Mouse (Mus musculus) stomach, postnatal 0 days (tissue): ENCODE data around the gene Tmem198b. TPM values are rescaled to one million over a fixed set of nuclear protein-coding genes. Genes with fewer than 3 reads are reported as not detected.
A peak's percentile ranks its signal among the peaks of the same experiment; 100 is the strongest.

Source experiments
- ATAC-seq: fragments of 200-750 bp; cut with Nextera tagmentation; 2 replicates; pipeline ENCODE4 v1.8.0; 2017; ENCODE audit not compliant: low FRiP score, low TSS enrichment
- DNase-seq: peaks from one replicate; pipeline ENCODE4 v3.0.0-alpha.2; 2016; ENCODE audit warnings: low spot score
- H3K27ac ChIP-seq: fragments of 300-500 bp; sonication (generic); replicated peaks from 2 replicates; pipeline ENCODE4 v1.5.1; 2014; ENCODE audit warnings: mild to moderate bottlenecking, control low read depth
- H3K27me3 ChIP-seq: fragments of 300-500 bp; sonication (generic); 2 replicates; pipeline ENCODE4 v1.6.1; 2014; ENCODE audit warnings: low read length; ENCODE audit not compliant: control insufficient read depth, insufficient read depth
- H3K36me3 ChIP-seq: fragments of 300-500 bp; sonication (generic); 2 replicates; pipeline ENCODE4 v1.6.1; 2014; ENCODE audit warnings: low read length, mixed read lengths; ENCODE audit not compliant: control insufficient read depth, insufficient read depth
- H3K4me1 ChIP-seq: fragments of 300-500 bp; sonication (generic); replicated peaks from 2 replicates; pipeline ENCODE4 v1.6.1; 2014; ENCODE audit warnings: antibody characterized with exemption; ENCODE audit not compliant: control insufficient read depth, insufficient read depth
- H3K4me2 ChIP-seq: fragments of 300-500 bp; sonication (generic); replicated peaks from 2 replicates; pipeline ENCODE4 v1.6.1; 2014; ENCODE audit warnings: low read depth, mild to moderate bottlenecking, control low read depth, moderate library complexity
- H3K4me3 ChIP-seq: fragments of 300-500 bp; sonication (generic); 2 replicates; pipeline ENCODE4 v1.5.1; 2014; ENCODE audit warnings: low read depth, low read length, control low read depth
- H3K9ac ChIP-seq: fragments of 300-500 bp; sonication (generic); 2 replicates; pipeline ENCODE4 v1.6.1; 2014; ENCODE audit warnings: mild to moderate bottlenecking, low read length, control low read depth, mixed read lengths
- H3K9me3 ChIP-seq: fragments of 300-500 bp; sonication (generic); 2 replicates; pipeline ENCODE4 v1.6.1; 2016; ENCODE audit warnings: low read length; ENCODE audit not compliant: control insufficient read depth
- CTCF ChIP-seq: IDR thresholded peaks from 2 replicates; pipeline ENCODE4 v1.5.1; 2016; ENCODE audit warnings: antibody characterized with exemption, low read depth, mild to moderate bottlenecking, moderate library complexity
- EP300 ChIP-seq: optimal IDR thresholded peaks from 2 replicates; pipeline ENCODE3; 2016; ENCODE audit warnings: antibody characterized with exemption
- WGBS: fragments of 180-500 bp; shearing (Covaris S2); extraction: QIAGEN DNeasy Blood & Tissue Kit; methylation state at CpG from one replicate; pipeline ENCODE4 v1.1.7; 2014; 5-methylcytosine and 5-hydroxymethylcytosine counted together
- polyA plus RNA-seq: library from polyadenylated mRNA; unstranded; fragments of >200 nt; fragmentation: Nextera tagmentation; extraction: Ambion mirVana; gene quantifications from 2 replicates; pipeline ENCODE4 v1.2.1, GENCODE M21; 2015

Tmem198b gene
- polyA plus RNA-seq, 1 experiment from 2014 or later, result 7.8 TPM

DNA sequence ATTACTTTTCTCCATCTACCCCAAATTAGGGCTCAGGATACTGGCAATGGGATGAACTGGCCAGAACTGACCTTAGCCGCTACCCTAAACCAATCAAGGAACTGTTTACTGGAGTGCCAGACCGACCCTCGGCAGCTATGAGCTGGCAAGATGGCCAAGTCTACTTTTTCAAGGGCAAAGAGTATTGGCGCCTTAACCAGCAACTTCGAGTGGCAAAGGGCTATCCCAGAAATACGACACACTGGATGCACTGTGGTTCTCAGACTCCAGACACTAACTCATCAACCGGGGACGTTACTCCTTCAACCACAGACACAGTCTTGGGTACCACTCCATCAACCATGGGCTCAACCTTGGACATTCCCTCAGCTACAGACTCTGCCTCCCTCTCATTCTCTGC, 5.5 kb downstream of the Tmem198b start:
- 94% methylated on average over 8 of the region's 8 CpGs for WGBS
- ATAC-seq, result no peak
- Histone ChIP-seq H3K36me3 (peaks cover 10% of the 10 kb centered on the region; the same call in 1 of the 2 replicates), H3K4me3 (no peak overlapping the region), H3K4me2 (no peak overlapping the region), H3K27ac (no peak overlapping the region), H3K27me3 (no peaks in the 10 kb centered on the region), H3K9ac (no peak overlapping the region), H3K9me3 (no peaks in the 10 kb centered on the region), H3K4me1 (peaks cover 3% of the 10 kb centered on the region; the same call in 1 of the 2 replicates)
- TF ChIP-seq EP300 (no peak), CTCF (no peak)
- no peak for DNase-seq

DNA sequence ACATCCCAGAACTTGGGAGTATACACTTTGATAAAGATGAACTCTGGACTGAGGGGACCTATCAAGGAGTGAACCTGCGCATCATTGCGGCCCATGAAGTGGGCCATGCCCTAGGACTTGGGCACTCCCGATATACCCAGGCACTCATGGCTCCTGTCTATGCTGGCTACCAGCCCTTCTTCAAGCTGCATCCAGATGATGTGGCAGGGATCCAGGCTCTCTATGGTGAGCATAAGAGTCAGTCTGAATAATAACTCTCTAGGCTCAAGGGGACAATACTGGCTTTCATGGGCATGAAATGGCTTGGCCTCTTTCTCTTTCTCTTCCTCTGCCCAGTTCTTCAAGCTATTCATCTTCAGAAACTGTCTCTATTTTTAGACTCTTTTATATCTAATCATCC, 8.6 kb downstream of the Tmem198b start:
- WGBS, result 98% methylated on average over 3 of the region's 3 CpGs
- Histone ChIP-seq H3K4me1 (no peaks in the 10 kb centered on the region), H3K36me3 (peaks cover 5% of the 10 kb centered on the region; the same call in 1 of the 2 replicates), H3K4me2 (no peak overlapping the region), H3K9ac (no peak overlapping the region), H3K27me3 (no peaks in the 10 kb centered on the region), H3K9me3 (no peaks in the 10 kb centered on the region), H3K4me3 (no peak overlapping the region), H3K27ac (no peak overlapping the region)
- no peak for TF ChIP-seq EP300
- DNase-seq (no peak), ATAC-seq (no peak)

GRCm38 (mm10) chr10:128794391-128794790, 9.8 kb downstream of the Tmem198b start:
- ATAC-seq (no peak), DNase-seq (no peak)
- TF ChIP-seq CTCF, result no peak
- no peak for TF ChIP-seq EP300
- H3K4me2 ChIP-seq, result no peak overlapping the region
- no peak overlapping the region for H3K4me3 ChIP-seq
- H3K9me3 ChIP-seq, result no peaks in the 10 kb centered on the region
- H3K27me3 ChIP-seq, result no peaks in the 10 kb centered on the region
- H3K36me3 ChIP-seq, result peaks cover 5% of the 10 kb centered on the region; the same call in 1 of the 2 replicates
- H3K9ac ChIP-seq, result no peak overlapping the region
- H3K27ac ChIP-seq, result no peak overlapping the region
- no peaks in the 10 kb centered on the region for H3K4me1 ChIP-seq
- WGBS, result 67% methylated on average over 5 of the region's 5 CpGs

GRCm38 (mm10) chr10:128793258-128793657, 10.9 kb downstream of the Tmem198b start:
- no peak for DNase-seq
- H3K27ac ChIP-seq, result no peak overlapping the region
- H3K9me3 ChIP-seq, result no peaks in the 10 kb centered on the region
- H3K36me3 ChIP-seq, result no peaks in the 10 kb centered on the region
- H3K4me1 ChIP-seq, result no peaks in the 10 kb centered on the region
- no peak for TF ChIP-seq EP300
- TF ChIP-seq CTCF, result no peak
- WGBS, result 96% methylated on average over 1 of the region's 1 CpGs
- H3K4me2 ChIP-seq, result no peak overlapping the region
- no peak overlapping the region for H3K4me3 ChIP-seq
- no peak for ATAC-seq
- no peak overlapping the region for H3K9ac ChIP-seq
- no peaks in the 10 kb centered on the region for H3K27me3 ChIP-seq

DNA sequence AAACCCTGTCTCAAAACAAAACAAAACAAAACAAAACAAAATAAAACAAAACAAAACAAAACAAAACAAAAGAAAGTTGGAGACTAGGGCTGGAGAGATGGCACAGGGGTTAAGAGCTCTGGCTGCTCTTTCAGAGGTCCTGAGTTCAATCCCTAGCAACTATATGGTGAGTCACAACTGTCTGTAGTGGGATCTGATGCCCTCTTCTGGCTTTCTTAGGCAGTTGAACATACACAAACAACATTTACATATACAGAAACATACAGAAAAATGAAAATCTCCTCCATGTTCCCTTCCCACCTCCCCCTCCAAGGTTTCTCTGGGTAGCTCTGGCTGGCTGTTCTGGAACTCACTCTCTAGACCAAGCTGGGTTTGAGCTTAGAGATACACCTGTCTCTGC, 12.1 kb downstream of the Tmem198b start:
- Histone ChIP-seq H3K4me1 (no peaks in the 10 kb centered on the region), H3K9me3 (no peaks in the 10 kb centered on the region), H3K9ac (no peak overlapping the region), H3K4me2 (no peak overlapping the region), H3K36me3 (no peaks in the 10 kb centered on the region), H3K27me3 (no peaks in the 10 kb centered on the region), H3K4me3 (no peak overlapping the region), H3K27ac (no peak overlapping the region)
- TF ChIP-seq EP300 (no peak), CTCF (peak; percentile 37)
- ATAC-seq (no peak), DNase-seq (no peak)

DNA sequence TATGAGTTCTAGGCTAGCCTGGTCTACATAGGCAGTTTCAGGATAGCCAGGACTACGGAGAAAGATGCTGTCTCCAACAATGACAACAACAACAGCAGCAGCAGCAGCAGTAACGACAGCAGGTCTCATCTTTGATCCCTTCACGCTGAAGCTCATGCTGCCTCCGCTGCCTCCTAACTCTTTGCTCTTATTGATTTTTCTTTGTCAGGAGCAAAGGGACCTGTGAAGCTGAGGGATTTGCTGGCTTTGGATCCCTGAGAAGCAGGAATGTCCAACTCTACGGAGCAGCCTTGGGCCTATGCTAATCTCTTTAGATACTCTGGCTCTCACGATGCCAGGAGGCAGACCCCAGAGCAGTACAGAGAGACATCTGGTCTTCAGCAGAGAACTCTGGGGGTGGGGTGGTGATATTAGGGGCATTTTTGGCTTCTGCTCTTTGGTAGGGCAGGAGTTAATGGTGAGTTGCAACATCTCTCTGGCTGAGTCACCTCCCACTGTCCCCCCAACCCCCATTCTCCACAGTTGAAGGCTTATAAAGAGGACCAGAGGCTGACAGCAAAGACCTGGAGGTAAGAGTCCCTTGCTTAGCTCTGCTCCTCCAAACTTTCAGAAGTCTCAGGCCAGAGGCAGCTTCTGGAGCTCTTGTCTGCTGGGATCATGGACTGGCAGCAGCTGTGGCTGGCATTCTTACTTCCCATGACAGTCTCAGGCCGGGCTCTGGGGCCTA, 13.6 kb downstream of the Tmem198b start, which contains the start of gene Mmp19:
Gene Mmp19, plus strand, starts transcription at position 513 of the 727 bp plus-strand sequence.
- 56% methylated on average over 7 of the region's 7 CpGs for WGBS
- H3K4me1 ChIP-seq, result no peaks in the 10 kb centered on the region
- H3K9ac ChIP-seq, result peak within 1 kb of the TSS; percentile 41; the same call in 1 of the 2 replicates
- H3K4me3 ChIP-seq, result peak within 1 kb of the TSS; percentile 29
- peak within 1 kb of the TSS; percentile 35 for H3K4me2 ChIP-seq
- no peaks in the 10 kb centered on the region for H3K27me3 ChIP-seq
- peak within 1 kb of the TSS; percentile 56; the same call in 1 of the 2 replicates for H3K27ac ChIP-seq
- peak; percentile 67 for ATAC-seq
- TF ChIP-seq CTCF, result no peak
- TF ChIP-seq EP300, result no peak
- H3K9me3 ChIP-seq, result no peaks in the 10 kb centered on the region
- no peak for DNase-seq
- H3K36me3 ChIP-seq, result no peaks in the 10 kb centered on the region
